Mouse (Mus musculus): ENCODE measurements around the gene Zfp384.

Zfp384 gene

DNA sequence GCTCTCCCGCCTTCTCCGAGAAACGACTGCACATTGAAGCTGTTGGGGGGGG is at the start of gene Zfp384:
Zfp384 (plus strand) TSS at position 17 of the 52 bp plus-strand sequence.
- DNase-seq (ENCODE audit: low spot score), result no peak

DNA sequence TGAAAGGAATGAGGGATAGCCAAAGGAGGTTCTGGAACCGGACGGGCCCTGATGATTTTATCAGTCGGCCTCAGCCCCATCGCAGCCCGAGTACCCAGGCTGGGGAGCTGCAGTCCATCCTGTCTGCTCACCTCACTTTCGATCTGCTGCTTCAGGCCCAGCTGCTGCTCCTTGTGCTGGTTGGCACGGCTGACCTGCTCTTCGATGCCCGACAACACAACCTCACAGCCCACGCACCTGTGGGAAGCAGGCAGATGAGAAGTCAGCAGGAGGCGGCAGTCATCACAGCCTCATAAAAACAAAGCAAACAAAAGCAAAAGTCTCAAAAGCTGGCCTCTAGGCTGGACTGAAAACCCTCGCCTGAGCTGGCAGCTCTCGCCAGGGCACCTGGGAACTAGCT is 49.0 kb upstream of the Zfp384 start:
- no peak for DNase-seq (ENCODE audit: low spot score)

DNA sequence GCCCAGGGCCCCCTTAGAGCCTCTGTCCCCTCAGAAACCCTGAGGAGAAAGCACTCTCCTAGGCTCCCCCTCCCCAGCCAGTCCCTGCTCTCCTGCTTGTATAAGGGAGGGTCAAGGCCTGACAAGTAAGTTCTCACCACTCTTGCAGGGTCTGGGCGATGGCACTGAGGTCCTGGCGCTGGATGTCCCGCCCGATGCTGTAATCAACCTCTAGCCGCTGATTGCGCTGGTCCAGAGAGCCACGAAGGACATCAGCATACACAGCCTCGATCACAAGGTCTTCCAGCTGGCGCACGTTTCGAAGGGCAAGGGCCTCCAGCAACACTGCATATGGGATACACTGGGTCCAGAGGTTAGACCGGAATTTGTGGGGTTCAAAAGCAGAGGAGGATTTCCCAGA is 47.9 kb upstream of the Zfp384 start:
- no peak for DNase-seq (ENCODE audit: low spot score)

DNA sequence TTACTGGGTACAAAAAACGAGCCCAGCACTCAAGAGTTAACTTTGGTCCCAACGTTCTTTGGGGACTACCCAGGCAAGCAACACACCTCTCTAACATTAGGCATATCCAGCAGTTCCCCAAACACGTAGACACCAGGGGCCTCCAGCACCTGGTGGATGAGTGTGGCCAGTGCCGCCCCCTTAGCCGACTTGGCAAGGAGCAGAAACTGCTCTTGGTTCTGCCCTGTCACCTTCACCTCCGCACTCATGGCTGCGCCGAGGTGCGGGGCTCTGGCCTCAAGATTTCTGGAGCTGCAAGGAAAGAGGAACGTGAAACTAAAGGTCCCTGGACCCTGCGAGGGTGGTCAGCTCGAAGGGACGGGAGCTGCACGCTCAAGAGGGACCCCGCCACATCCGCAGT is 44.3 kb upstream of the Zfp384 start:
- DNase-seq (ENCODE audit: low spot score), result no peak

DNA sequence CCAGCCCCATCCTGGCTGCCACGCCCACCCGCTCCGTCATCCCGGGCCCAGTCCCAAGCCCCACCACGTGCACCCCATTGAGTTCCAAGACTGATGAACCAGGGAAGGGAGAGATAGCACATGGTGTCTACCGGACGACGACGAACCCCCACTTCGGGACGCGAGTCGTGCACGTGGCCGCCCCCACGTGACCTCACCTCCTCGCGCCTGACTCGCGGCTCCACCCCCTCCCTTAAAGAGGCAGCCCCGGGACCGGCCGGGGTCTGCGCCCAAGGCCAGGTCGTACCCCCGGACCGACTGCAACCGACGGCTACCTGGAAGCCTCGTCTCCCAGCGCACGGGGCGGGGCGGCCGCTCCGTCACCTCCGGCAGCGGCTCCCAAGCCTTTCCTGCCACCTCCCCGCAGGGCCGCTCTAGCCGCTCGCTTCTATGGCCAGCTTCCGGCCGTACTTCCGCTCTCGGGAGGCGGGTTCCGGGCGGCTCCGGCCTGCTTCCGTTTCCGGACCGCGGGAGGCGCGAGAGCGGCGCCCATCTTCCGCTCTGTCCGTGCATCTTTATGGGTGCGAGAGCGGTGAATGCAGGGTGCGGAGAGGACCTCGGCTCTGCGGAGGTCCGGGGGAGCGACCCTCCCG is 43.7 kb upstream of the Zfp384 start, which contains the start of gene Cops7a:
Cops7a (minus strand) TSS at position 451 of the 632 bp plus-strand sequence.
- peak; percentile 94 for DNase-seq (ENCODE audit: low spot score)

DNA sequence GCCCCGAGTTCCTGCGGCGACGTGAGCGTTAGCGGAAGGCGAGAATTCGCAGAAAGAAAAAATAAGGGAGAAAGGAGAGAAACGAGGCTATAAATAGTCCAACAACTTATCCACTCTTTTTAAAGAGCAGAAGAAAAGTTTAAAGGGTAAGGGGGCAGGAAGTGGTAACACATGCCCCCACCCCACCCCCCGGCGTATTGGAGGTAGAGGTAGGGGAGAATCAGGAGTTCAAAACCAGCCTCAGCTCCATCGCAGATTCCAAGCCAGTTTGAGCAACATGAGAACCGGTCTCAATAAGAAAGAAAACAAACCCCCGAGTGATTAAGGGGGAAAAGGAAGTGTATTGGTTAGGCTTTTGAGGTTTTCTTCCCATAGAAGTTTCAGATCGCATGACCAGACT is 43.2 kb upstream of the Zfp384 start:
- no peak for DNase-seq (ENCODE audit: low spot score)

DNA sequence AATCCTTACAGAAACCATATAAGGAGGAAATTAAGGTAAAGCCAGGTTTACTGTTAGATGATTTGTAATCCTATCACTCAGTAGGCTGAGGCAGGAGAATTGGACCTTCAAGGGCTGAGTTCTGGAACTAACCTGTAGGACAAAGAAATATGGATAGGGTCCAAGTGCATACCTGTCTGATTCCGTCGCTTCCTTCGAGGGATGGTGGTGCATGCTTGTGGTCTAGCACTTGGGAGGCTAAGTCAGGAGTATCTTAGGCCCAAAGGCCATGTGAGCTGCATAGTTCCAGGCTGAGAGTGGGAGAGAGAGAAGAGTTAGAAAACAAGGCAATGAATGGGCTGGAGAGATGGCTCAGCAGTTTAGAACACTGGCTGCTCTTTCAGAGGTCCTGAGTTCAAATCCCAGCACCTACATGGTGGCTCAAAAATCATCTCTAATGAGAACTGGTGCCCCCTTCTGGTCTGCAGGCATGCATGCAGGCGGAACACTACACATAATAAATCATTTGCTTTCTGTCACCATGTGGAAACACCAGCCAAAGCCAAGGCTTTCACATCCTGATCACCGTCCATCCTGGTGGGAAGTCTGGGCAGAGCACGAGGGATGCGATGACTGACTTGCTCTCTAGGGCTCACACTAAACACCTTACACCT is 42.4 kb upstream of the Zfp384 start:
- DNase-seq (ENCODE audit: low spot score), result no peak

DNA sequence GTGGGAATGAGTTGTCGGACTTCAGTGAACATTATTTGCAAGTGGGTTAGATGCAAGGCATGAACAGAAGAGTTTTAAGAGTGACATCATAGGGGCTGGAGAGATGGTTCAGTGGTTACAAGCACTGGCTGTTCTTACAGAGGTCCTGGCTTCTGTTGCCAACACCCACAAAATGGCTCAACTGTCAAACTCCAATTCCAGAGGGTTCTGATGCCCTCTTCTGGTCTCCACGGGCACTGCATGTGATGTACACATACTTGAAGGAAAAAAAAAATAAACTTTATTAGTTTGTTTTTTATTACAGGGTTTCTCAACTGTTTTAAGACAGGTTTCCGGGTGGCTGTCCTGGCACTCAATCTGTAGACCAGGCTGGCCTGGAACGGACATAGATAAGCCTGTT is 41.2 kb upstream of the Zfp384 start:
- DNase-seq (ENCODE audit: low spot score), result peak; percentile 46

DNA sequence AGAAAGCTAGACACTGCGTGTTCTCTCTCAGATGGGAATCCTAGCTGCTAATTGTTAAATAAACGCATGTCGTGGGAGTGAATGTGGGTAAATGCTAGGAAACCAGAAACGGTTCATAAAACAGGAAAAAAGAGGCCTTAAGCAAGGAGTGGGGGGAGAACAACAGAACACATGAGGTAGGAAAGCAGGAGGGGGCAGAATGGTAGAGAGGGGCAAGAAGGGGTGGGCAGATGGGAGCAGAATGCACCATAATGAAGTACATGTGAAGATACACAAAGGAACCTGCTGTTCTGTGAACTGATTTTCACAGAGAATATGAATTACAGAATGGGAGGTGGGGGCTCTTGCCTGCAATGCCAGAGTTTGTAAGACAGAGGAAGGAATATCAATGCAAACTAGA is 16.7 kb upstream of the Zfp384 start:
- DNase-seq (ENCODE audit: low spot score), result peak; percentile 26

DNA sequence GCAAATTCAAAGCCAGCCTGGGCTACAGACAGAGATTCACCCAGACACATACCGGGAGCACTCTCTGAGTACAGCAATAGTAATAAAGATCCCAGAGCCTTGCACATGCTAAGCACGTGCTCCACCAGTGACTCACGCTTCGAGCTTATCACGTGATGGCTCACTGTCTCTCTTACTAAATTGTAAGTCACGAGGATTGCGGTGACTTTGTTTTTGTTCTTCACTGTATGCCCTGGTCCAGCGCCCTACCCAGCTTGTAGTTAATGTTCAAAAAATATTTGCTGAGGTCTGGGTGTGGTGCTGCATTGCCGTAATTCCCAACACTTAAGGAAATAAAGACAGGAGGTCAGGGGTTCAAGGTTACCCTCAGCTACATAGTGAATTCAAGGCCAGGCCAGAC is 15.6 kb upstream of the Zfp384 start:
- peak; percentile 20 for DNase-seq (ENCODE audit: low spot score)

DNA sequence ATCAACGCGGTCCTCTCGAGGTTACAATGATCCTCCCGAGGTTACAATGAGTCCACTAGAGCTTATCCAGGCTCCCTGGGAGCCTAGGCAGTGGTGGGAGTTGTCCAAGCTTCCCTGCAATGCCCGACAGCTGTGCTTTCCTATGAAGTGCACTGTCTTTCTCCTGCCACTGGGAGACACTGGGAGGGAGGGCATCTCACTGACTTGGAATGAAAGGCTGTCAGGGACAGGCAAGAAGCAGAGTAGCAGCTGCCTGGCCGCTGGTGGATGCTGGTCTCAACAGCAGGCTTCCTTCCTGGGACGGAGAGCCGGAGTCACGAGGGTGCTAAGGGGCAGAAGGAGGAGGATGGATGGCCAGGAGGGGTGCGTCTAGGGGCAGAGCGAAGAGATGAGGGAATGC is 15.1 kb upstream of the Zfp384 start:
- peak; percentile 29 for DNase-seq (ENCODE audit: low spot score)

DNA sequence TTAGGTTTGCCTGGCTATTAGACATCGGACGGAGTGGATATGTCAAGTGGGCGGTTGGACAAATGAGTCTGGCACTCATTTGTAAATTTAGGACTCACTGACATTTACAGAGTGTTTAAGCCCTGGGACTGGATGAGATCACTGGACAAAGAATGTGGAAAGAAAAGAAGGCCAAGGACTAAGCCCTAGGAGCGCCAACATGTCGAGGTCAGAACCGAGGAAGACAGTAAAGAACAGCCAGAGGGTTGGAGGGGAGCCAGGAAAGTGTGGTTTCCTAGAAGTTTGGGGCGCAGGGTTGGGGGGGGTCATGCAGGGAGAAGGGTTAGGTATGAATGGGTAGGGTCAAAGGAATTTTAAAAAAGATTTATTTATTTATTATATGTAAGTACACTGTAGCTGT is 13.7 kb upstream of the Zfp384 start:
- DNase-seq (ENCODE audit: low spot score), result no peak

DNA sequence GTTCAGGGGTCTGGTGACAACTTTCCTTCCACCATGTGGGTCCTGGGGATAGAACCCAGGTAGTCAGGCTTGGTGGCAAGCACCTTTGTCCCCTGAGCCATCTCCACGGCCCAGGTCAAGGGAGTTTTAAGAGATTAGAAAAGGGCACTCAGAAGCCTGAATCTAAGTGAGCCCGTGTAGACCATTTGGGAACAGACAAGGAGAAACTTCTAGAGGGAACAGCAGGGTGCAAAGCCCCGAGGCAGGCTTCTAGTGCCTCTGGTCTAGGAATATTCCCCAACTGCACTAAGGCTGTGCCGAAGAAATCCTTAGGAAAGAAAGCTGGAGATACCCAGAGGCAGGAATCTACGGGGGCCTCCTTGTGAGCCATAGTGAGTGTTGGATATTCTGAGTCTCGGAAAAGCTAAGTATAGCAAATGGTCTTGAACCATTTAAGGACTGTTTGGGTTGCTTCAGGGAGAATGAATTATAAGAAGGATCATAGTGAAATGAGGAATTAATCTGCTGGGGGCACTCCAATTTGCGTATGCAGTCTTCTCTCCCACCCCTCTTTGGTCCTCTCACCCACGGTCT is 13.0 kb upstream of the Zfp384 start:
- DNase-seq (ENCODE audit: low spot score), result peak; percentile 17

DNA sequence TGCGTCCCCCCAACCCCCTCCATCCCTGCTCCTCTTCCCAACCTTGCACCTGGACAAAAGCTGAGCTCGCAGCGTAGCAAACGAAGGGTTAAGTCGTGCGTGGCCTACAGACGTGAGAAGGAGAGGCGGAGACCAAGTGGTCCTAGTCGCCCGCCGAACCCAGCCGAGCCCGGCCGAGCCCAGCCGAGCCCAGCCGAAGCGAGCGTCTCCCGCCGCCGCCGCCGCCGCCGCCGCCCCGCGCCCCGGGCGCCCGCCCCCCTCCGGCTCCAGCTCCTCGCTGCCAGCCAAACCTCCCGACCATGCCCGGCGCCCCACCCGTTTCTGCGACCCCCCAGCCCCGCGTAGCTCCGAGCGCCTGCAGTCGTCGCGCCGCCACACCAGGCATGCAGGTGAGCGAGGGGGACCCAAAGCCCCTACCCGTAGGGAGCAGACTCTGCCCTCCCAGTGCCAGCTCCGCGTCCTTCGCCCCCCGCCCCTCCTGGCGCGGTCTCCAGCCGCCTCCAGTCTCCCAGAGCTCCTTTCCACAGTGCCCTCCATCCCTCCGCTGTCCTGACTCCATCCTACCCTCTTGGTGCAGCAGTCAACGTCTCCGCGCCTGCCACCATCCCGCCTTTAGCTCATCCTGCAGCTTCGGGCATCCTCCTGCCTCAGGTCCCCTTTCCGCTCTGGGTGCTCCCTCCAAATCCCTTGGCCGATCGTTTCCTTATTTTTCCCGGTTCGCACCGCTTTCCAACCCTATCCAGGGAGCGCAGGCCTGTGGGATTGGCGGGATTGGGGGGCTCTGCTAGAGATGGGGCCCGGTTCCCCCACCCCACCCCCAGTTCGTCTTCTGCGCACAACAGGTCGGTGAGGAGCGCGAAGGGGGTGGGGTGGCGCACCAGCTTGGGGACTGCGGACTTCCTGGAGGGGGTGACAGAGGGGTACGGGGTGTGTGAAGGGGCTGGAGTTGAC is 12.1 kb upstream of the Zfp384 start, which contains the start of gene Pianp:
Pianp (plus strand) TSS at position 144 of the 951 bp plus-strand sequence.
- peak; percentile 80 for DNase-seq (ENCODE audit: low spot score)

DNA sequence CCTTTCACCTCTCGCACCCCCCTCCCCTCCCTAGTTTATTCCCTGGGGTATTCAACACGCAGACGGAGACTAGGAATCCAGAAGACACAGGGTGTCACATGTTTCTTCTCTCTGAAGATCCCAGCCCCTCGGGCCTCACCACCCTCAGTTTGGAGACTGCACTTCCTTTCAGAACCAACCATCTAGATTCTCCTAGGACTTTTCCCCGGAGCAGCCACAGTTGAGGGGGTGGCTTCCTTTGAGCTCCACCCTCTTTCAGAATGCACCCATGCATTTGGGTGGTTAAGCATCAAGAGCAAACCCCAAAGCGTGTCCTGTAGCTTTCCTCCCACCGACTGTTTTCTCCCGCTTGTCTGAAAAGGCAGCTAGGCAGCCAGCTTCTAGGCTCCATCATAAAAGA is 10.9 kb upstream of the Zfp384 start:
- DNase-seq (ENCODE audit: low spot score), result peak; percentile 53

DNA sequence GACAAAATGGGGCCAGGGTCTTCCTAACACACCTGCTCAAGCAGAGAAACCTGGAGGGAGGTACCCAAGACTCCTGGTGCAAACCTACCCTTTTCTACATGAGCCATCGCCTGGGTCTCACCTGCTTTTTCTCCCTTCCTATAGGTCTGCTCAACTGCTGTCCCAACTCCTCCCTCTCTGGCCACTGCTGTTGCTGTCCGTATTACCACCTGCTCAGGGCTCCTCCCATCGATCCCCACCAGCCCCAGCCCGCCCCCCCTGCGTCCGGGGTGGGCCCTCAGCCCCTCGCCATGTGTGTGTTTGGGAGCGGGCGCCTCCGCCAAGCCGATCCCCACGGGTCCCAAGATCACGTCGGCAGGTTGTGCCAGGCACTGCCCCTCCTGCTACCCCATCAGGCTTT is 9.9 kb upstream of the Zfp384 start:
- DNase-seq (ENCODE audit: low spot score), result no peak

DNA sequence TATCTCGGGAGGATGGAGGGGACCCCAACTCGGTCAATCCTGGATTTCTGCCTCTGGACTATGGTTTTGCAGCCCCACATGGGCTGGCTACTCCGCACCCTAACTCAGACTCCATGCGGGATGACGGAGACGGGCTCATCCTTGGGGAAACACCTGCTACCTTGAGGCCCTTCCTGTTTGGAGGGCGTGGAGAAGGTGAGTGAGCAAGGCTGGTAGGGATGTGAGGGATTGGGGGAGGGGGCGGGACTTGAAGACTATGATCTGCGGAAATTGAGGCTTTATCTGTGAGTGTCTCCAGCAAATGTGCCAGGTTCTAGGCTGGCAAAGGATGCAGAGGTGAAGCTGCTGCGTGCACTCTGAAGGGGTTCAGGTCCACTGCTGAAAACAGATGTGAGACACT is 9.4 kb upstream of the Zfp384 start:
- no peak for DNase-seq (ENCODE audit: low spot score)

DNA sequence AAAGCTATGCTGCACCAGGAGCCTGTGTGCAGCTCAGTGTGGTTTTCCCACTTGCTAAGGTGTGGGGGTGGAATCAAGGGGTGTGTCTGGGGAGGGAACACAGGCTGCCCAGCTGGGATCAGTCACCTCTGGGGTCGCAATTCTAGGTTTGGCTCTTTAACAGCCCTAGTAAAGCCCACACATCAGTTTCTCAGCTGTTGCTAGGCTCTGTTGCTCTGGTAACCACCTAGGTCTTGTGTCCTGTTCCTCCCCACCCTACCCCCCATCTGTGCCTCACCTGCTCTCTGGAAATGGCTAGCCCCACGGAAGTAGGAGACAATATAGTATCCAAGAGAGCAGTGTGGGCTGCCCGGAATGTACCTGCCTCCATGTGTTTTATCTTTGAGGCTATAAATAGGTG is 5.2 kb upstream of the Zfp384 start:
- DNase-seq (ENCODE audit: low spot score), result no peak

DNA sequence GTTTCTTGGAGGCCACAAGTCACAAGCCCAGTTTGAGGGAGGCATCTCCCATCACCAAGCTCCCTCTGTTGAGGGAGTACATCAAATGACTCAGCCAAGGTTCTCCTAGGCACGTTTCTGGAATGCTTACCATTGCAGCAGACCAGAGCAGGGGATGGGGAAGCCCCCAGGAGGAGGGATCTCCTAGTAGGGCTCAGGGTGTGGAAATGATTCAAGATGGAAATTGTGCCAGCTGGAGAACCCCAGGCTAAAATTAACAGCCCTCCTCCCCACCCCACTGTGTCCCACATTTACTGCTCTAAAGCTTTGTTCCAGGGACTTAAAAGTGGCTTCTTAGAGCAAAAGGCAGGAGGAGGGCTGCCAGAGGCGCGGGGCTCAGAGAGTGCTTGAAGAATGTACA is 3.9 kb upstream of the Zfp384 start:
- DNase-seq (ENCODE audit: low spot score), result no peak

DNA sequence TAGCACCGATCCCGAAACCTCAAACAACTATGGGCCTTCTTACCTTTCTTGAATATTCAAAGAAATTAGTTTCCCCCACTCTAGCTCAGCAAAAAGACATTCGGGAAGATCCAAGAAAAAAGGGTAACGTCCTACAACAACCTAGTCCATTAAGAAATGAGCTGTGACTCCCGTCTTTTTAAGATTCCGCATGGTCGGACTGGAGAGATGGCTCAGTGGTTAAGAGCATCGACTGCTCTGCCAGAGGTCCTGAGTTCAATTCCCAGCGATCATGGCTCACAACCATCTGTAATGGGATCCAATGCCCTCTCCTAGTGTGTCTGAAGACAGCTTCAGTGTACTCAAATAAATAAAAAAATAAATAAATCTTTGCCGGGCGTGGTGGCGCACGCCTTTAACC is 885 bp upstream of the Zfp384 start:
- no peak for DNase-seq (ENCODE audit: low spot score)

DNA sequence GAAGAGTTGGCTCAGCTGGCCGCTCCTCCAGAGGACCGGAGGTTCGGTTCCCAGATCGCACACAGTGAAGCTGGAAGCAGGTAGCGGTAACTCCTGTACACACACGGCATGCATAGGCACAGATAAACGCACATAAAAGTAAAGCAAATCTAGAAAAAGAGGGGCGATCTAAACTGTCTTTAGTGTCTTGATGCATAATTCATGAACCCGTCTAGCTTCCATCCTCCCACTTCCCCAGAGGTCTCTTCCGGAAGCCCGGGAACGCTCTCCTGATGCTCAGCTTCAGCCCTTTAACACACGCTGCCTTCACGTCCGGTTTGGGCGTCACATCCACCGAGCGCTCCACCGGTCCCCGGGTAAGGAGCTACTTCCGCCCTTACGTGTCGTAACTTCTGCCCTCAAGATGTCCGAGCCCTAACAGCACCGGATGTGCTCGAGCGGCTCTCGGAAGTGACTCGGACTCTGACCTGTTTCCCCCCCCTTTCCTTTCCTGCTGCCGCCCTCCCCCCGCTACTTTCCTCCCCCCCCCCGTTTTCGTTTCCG is 288 bp upstream of the Zfp384 start:
- peak; percentile 99 for DNase-seq (ENCODE audit: low spot score)

DNA sequence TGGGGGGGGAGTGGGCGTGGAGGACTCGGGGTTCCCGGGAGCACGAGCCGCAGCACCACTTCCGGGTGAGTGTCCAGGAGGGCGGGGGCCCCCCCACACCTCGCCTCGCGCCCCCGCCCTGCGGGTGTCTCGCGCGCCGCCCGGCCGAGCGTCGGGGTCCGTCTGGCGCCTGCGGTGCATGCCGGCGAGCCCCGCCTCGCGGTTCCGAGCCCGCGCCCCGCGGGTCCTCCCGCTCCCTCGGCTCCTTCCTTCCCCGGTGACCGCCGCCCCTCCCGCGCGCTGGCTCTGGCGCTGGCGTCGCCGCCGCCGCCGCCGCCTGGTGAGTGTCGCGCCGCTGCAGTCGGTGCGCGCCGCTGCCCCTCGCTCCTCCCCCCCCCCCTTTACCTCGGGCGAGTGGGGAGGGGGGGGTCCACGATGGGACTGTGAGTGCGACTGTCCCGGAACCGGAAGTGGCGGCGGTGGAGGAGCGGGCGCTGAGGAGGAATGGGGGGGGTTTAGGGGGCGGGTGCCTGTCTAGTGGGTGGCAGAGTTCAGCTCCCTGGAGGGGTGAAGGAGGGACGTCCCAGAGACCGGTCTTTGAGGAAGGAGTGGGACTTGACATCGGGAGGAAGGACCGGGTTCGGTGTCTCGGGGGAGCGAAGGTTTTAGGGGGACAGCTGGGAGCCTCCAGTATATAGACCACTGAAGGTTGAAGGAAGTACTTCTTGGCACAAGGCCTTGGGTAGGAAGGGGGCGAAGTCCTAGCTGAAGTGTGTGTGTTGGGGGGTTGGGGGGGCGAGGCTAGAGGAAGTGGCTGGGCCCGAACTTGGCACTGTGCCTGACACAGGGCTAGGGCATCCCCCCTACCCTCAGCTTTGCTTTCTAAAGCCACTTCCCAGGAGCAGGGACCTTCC is 482 bp downstream of the Zfp384 start:
- peak; percentile 76 for DNase-seq (ENCODE audit: low spot score)

Data from layer of hippocampus, adult 11-12 months (tissue).